Mouse (Mus musculus): ENCODE data around the gene Dmbx1. TPM values are rescaled to one million over a fixed set of nuclear protein-coding genes. Genes with fewer than 3 reads are reported as not detected.

The Dmbx1 gene
- polyA plus RNA-seq, 1 experiment from 2014 or later = not detected

DNA sequence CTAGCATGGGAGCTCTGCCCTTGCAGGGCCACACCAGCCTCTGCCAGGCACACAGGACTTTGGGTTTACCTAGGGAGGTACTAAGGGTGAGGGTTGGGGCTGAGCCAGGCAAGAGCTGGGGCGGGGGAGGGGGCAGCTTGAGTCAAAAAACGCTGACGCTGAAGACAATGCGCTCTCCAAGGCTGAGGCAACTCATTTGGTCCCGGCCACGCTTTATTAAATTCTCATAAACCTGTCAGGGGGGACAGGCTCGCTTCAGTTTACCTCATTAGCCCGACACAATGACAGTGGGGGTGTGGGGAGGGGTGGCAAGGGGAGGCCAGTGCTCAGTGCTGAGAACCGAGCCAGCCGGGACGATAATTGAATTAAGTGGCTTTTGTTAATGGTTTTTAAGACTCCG lies 35.4 kb downstream of the Dmbx1 start:
- Histone ChIP-seq H3K27ac (no peak overlapping the region), H3K4me3 (no peak overlapping the region), H3K4me1 (no peaks in the 10 kb centered on the region), H3K27me3 (ENCODE audit: insufficient read depth, poor library complexity, severe bottlenecking) (peaks cover 100% of the 10 kb centered on the region), H3K9me3 (no peaks in the 10 kb centered on the region), H3K36me3 (no peaks in the 10 kb centered on the region)
- 12% methylated on average over 12 of the region's 12 CpGs for WGBS
- DNase-seq (ENCODE audit: low spot score) = no peak

DNA sequence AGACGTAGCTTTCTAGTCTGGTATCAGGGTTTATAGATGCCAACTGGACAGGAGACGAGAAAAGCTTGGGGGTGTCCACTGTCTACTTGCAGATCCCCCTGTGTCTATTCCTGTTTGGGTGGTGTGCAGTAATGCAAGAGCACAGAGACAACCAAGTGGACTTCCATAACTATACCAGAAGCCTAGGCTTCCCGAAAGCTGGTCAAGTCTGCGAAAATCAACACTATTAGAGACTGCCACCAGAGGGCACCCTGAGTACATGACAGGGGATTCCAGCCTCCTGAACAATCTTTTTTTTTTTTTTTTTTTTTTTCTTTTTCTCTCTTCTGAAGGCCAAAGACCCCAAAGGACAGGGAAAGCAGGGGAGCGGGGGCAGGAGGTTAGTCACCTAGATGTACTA lies 36.9 kb downstream of the Dmbx1 start:
- peaks cover 8% of the 10 kb centered on the region for H3K4me1 ChIP-seq
- H3K4me3 ChIP-seq = no peak overlapping the region
- no peaks in the 10 kb centered on the region for H3K9me3 ChIP-seq
- no peaks in the 10 kb centered on the region for H3K36me3 ChIP-seq
- DNase-seq (ENCODE audit: low spot score) = peak; percentile 84
- H3K27ac ChIP-seq = no peak overlapping the region
- H3K27me3 ChIP-seq (ENCODE audit: insufficient read depth, poor library complexity, severe bottlenecking) = peaks cover 100% of the 10 kb centered on the region
- 23% methylated on average over 5 of the region's 5 CpGs for WGBS

DNA sequence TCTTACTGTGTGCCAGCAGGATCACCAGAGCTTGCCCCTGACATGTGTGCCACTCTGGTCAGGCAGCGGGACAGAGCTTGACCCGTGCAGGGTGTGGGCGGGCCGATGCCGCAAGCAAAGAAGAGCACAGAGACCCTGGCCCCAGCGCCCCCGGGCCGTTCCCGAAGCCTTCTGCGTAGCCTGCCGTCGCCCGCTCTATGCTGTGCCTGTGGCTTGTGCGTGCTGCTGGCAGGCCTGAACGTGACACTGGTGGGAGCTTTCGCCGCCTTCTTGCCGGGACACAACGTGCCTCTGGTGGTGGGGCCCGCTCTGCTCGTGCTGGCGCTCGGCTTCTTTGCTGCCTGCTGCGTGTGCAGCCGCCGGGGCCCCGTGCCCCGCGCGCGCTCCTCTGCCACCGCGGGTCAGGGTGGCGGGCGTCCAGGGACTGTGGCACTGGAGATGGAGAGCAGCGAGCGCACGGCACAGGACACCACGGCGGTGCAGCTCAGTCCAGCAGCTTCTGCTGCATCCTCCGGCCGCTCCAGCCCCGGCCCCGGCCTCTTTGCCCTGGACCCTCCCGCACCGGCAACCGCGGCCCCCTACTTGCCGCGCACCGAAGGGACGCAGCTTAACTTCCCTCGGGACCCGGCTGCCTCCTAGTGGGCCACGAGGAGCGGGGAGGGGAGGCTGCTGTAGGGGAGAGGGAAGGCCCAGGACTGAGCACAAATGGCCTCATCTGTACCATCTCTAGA lies 41.7 kb downstream of the Dmbx1 start:
- H3K36me3 ChIP-seq = no peaks in the 10 kb centered on the region
- under 1% methylated on average over 56 of the region's 56 CpGs for WGBS
- H3K9me3 ChIP-seq = no peaks in the 10 kb centered on the region
- peak overlapping the region; percentile 62 for H3K4me3 ChIP-seq
- no peak for DNase-seq (ENCODE audit: low spot score)
- peaks cover 93% of the 10 kb centered on the region for H3K27me3 ChIP-seq (ENCODE audit: insufficient read depth, poor library complexity, severe bottlenecking)
- peaks cover 10% of the 10 kb centered on the region for H3K4me1 ChIP-seq
- H3K27ac ChIP-seq = no peak overlapping the region

DNA sequence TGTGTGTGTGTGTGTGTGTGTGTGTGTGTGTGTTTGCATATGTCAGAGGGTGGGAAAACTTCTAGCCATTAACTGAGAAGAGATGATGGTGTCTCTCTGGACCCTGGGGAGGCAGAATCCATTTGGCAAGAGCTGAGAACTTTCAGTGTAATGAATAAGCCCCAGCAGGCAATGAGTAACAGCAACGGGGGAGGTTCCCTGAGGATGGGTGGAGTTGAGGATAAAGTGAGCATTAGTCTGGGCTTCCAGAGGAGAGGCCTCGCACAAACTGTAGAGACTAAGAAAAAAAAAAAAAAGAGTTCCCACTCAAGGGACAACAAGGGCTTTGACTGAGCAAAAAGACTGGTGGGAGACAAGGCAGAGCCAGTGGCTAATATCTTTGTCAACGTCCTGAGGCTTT lies 45.4 kb downstream of the Dmbx1 start:
- H3K9me3 ChIP-seq = no peaks in the 10 kb centered on the region
- WGBS = 16% methylated on average over 3 of the region's 3 CpGs
- no peaks in the 10 kb centered on the region for H3K36me3 ChIP-seq
- peaks cover 92% of the 10 kb centered on the region for H3K27me3 ChIP-seq (ENCODE audit: insufficient read depth, poor library complexity, severe bottlenecking)
- H3K4me3 ChIP-seq = no peak overlapping the region
- DNase-seq (ENCODE audit: low spot score) = no peak
- H3K4me1 ChIP-seq = peaks cover 21% of the 10 kb centered on the region
- H3K27ac ChIP-seq = no peak overlapping the region

DNA sequence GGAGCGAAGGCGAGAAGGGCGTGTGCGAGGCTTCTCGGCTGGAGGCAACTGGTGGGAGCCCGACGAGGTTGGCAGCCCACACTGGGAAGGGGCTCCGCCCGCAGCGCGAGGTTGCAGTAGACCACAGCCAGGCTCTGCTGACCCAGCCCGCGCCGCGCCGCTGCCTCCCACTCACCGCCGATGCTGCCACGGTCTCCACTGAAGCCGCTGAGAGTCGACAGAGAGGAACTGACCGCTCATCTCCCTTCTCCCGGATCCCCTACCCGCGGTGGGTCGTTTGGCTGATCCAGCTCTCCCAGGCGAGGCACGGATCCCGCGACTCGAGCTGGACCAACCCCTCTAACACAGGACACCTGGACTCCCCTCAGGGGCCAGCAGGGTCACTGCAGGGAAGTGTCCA lies 49.2 kb downstream of the Dmbx1 start, which contains the start of gene 6430628N08Rik:
Gene 6430628N08Rik, plus strand, starts transcription at position 113 of the 400 bp plus-strand sequence.
- WGBS = under 1% methylated on average over 31 of the region's 31 CpGs
- peak within 1 kb of the TSS; percentile 56 for H3K4me3 ChIP-seq
- DNase-seq (ENCODE audit: low spot score) = no peak
- 0 out of 2 replicates have a peak within 1 kb of the TSS, but pooled peaks have one; percentile 16 for H3K27ac ChIP-seq
- H3K4me1 ChIP-seq = peaks cover 11% of the 10 kb centered on the region
- no peaks in the 10 kb centered on the region for H3K36me3 ChIP-seq
- H3K9me3 ChIP-seq = no peaks in the 10 kb centered on the region
- H3K27me3 ChIP-seq (ENCODE audit: insufficient read depth, poor library complexity, severe bottlenecking) = peaks cover 73% of the 10 kb centered on the region

DNA sequence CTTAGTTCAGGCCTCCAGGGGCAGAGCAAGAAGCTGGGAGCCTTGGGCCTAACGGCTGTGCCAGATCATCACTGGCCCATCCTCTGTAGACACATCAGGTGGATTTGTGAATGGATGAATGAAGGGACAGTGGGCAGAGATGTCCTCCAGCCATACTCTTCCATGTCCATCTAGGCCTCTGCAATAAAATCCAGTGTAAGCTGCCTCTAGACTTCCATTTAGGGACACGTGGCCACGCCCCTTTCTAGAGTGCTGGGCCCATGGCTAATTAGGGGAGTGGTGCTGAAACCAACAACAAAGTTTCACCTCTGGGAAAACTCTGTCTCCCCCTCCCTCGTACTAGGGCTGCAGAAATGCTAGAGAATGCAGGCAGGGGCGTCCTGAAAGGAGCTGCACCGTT lies 49.7 kb downstream of the Dmbx1 start:
- Histone ChIP-seq H3K4me3 (peak overlapping the region; percentile 56), H3K27ac (0 out of 2 replicates have a peak overlapping the region, but pooled peaks have one; percentile 16), H3K9me3 (no peaks in the 10 kb centered on the region), H3K27me3 (ENCODE audit: insufficient read depth, poor library complexity, severe bottlenecking) (peaks cover 73% of the 10 kb centered on the region), H3K36me3 (no peaks in the 10 kb centered on the region), H3K4me1 (peaks cover 11% of the 10 kb centered on the region)
- DNase-seq (ENCODE audit: low spot score) = no peak
- WGBS = 17% methylated on average over 6 of the region's 6 CpGs

DNA sequence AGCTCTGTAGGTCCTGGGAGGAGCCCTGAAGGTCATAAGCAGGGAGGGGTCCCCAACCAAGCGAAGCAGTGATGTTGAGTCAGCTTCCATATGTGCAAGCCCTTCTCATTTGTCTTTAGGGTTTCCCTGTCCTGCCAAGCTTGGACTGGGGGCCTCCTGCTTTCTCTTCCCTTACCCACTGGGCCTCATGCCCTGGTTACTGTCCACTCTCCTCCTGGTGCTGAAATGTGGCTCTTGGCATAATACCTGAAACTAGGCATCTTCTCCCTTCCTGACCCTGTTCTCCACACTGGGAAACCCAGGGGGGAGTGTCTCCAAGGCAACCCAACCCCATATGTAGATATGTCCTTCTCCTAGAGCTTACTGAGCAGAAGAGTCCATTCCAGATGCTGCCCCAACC lies 52.9 kb downstream of the Dmbx1 start:
- 57% methylated on average over 1 of the region's 1 CpGs for WGBS
- Histone ChIP-seq H3K9me3 (no peaks in the 10 kb centered on the region), H3K27ac (no peak overlapping the region), H3K4me3 (no peak overlapping the region), H3K36me3 (no peaks in the 10 kb centered on the region), H3K4me1 (peaks cover 11% of the 10 kb centered on the region), H3K27me3 (ENCODE audit: insufficient read depth, poor library complexity, severe bottlenecking) (peaks cover 72% of the 10 kb centered on the region)
- DNase-seq (ENCODE audit: low spot score) = no peak

DNA sequence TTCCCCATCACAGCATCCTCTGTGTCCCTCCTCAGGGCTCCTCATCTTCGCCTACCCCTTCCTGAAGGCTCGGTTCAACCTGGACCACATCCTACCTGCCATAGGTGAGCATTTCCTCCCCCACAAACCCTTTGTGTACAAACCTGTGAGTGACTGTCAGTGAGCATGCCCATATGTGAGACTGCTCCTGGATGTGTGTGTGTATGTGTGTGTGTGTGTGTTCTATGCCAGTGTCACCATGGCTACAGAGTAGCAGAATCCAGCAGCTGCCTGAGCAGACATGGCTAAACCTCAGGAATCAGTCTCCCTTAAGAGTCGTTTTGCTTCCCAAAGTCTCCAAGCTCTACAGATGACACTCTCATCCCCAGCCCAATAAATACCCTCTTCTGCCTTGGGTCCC lies 53.9 kb downstream of the Dmbx1 start:
- Histone ChIP-seq H3K4me3 (no peak overlapping the region), H3K27me3 (ENCODE audit: insufficient read depth, poor library complexity, severe bottlenecking) (peaks cover 67% of the 10 kb centered on the region), H3K9me3 (no peaks in the 10 kb centered on the region), H3K4me1 (peaks cover 10% of the 10 kb centered on the region), H3K36me3 (no peaks in the 10 kb centered on the region), H3K27ac (no peak overlapping the region)
- no peak for DNase-seq (ENCODE audit: low spot score)
- WGBS = 68% methylated on average over 3 of the region's 3 CpGs

DNA sequence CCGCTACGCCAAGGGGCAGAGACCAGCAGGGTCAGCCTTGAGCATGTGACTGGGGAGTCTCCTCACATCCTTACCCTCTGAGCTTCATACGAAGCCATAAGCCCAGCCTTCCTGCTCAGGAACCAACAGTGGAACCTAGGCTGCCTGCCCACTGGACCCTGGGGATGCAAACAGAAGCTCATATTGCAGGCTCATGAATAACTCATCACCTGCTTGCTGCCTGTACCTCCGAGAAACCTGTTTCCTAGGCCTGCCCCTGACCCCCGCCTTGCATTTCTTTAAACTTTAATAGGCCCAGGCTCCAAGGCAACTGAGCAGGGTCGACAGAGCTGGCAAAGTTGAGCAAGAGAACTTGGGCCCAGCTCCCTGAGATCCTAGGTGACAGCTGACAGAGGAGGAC lies 55.7 kb downstream of the Dmbx1 start, which contains the start of gene Kncn:
Gene Kncn, plus strand, starts transcription at position 379 of the 400 bp plus-strand sequence.
- peaks cover 63% of the 10 kb centered on the region for H3K27me3 ChIP-seq (ENCODE audit: insufficient read depth, poor library complexity, severe bottlenecking)

DNA sequence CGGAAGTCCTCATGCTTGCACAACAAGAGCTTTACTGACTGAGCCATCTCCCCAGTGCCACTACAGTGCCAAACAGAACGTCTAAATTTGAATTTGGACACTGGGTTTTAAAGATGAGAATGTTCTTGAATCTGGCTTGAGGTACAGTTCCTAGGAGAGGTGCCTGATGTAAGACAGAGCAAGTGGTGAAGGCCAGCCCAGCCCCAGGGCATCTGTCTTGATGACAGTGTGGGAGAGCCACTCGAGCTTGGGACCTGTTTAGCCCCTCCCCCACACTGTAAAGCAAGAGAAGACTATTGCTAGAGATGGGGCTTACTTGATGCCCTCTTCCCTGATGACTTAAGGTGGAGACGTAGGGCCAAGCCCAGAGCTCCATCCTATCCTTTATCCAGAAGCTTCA lies 57.5 kb downstream of the Dmbx1 start:
- Histone ChIP-seq H3K36me3 (no peaks in the 10 kb centered on the region), H3K27ac (no peak overlapping the region), H3K4me3 (no peak overlapping the region), H3K27me3 (ENCODE audit: insufficient read depth, poor library complexity, severe bottlenecking) (peaks cover 47% of the 10 kb centered on the region), H3K9me3 (no peaks in the 10 kb centered on the region), H3K4me1 (peaks cover 16% of the 10 kb centered on the region)
- no peak for DNase-seq (ENCODE audit: low spot score)
- 57% methylated on average over 4 of the region's 4 CpGs for WGBS

More for the DNA sequence above, 55.7 kb downstream of the Dmbx1 start, which contains the start of gene Kncn:
- 72% methylated on average over 6 of the region's 6 CpGs for WGBS
- Histone ChIP-seq H3K9me3 (no peaks in the 10 kb centered on the region), H3K4me3 (no peak within 1 kb of the TSS), H3K36me3 (no peaks in the 10 kb centered on the region), H3K27ac (no peak within 1 kb of the TSS), H3K4me1 (peaks cover 2% of the 10 kb centered on the region)
- DNase-seq (ENCODE audit: low spot score) = no peak

DNA sequence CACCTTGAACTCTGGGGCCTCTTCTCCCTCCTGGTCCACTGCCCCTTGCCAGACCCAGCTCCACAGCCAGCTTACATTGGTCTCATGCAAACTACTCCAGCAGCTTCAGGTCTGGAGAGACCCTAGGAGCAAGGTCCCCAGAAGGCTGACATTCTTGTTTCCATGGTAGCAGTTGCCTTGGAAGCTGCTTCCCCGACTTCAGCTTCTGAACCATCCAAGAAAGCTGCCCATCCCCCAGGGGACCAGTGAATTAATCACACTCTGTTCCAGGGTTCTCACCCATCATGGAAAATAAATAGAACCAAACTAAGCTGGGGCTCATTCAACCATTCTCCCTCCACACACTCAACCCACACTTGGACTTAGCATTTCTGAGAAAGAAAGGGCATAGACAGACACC lies 58.5 kb downstream of the Dmbx1 start:
- WGBS = 50% methylated on average over 1 of the region's 1 CpGs
- Histone ChIP-seq H3K4me1 (peaks cover 16% of the 10 kb centered on the region), H3K27me3 (ENCODE audit: insufficient read depth, poor library complexity, severe bottlenecking) (peaks cover 55% of the 10 kb centered on the region), H3K27ac (no peak overlapping the region), H3K9me3 (no peaks in the 10 kb centered on the region), H3K36me3 (peaks cover 8% of the 10 kb centered on the region; the same call in 1 of the 2 replicates), H3K4me3 (no peak overlapping the region)
- no peak for DNase-seq (ENCODE audit: low spot score)

DNA sequence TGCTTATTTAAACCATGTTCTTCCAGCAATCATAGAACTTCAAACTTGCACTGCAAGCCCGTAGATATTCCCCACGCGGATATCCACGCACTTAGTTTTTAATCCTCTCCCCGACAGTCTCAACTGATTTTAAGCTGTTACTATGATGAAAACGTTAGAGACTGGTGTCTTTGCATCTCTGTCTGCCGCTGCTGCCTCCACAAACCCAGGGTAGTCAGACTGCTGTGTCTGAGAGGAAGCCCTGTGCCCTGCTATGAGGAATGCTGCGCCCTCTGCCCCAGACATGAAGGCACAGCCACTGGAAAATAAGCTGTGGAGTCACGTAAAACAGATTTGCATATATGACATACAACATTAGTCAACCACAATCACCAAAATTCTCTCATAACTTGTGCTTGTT lies 60.9 kb downstream of the Dmbx1 start:
- Histone ChIP-seq H3K9me3 (no peaks in the 10 kb centered on the region), H3K4me3 (peak overlapping the region; percentile 33; the same call in 1 of the 2 replicates), H3K4me1 (peaks cover 16% of the 10 kb centered on the region), H3K27me3 (ENCODE audit: insufficient read depth, poor library complexity, severe bottlenecking) (peaks cover 49% of the 10 kb centered on the region), H3K36me3 (peaks cover 29% of the 10 kb centered on the region; the same call in 1 of the 2 replicates), H3K27ac (no peak overlapping the region)
- 52% methylated on average over 9 of the region's 9 CpGs for WGBS
- DNase-seq (ENCODE audit: low spot score) = no peak

DNA sequence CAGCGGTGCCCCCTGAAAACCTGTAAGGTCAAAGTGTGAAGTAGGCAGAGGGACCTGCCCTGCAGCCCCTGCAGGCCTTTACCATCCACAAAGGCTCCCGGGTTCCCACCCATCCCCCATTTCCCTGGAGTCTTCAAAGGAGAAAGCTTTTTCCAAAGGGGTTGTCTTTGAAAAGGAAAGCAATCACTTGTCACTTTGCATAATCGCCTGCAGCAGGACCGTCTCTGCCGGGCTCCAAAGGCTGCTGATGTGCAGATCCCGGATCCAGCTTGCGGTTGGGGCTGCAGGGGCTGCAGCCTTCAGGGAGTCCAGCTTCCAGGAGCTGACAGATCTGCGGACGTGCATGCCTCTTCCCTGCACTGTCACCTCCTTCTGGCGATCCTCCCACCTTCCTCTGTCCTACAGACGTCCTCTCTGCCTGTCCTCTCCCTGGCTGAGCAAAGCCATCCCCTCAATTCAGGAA lies 61.5 kb downstream of the Dmbx1 start:
- H3K27me3 ChIP-seq (ENCODE audit: insufficient read depth, poor library complexity, severe bottlenecking) = peaks cover 43% of the 10 kb centered on the region
- peaks cover 32% of the 10 kb centered on the region for H3K36me3 ChIP-seq
- H3K4me3 ChIP-seq = peak overlapping the region; percentile 33
- H3K27ac ChIP-seq = 0 out of 2 replicates have a peak overlapping the region, but pooled peaks have one; percentile 17
- DNase-seq (ENCODE audit: low spot score) = no peak
- peaks cover 16% of the 10 kb centered on the region for H3K4me1 ChIP-seq
- 3% methylated on average over 11 of the region's 11 CpGs for WGBS
- H3K9me3 ChIP-seq = no peaks in the 10 kb centered on the region

Data from heart, embryonic 10.5 days (tissue).